8 mouse cellular contexts compared by ENCODE assay signal in genomic region chr19:6855225-6856031, GRCm38 (mm10). TPM values are rescaled to one million over a fixed set of nuclear protein-coding genes. Genes with fewer than 3 reads are reported as not detected.
DNase-seq lines count a peak whose midpoint lies in the region; ATAC-seq and TF ChIP-seq lines count a peak whose summit lies in the region.

No protein-coding gene starts in this region.

- H3K9me3 ChIP-seq in heart, embryonic 13.5 days, result no peaks in the 10 kb centered on the region
- no peaks in the 10 kb centered on the region for H3K9me3 ChIP-seq in limb, embryonic 12.5 days
- no peaks in the 10 kb centered on the region for H3K9me3 ChIP-seq in midbrain, embryonic 16.5 days (replicated peaks; ENCODE audit: control insufficient read depth, low read length, poor library complexity, severe bottlenecking)

- H3K4me2 ChIP-seq in heart, embryonic 13.5 days, result peak overlapping the region; percentile 70
- peak overlapping the region; percentile 53 for H3K4me2 ChIP-seq in limb, embryonic 12.5 days
- H3K4me2 ChIP-seq in midbrain, embryonic 16.5 days (ENCODE audit: low read length), result peak overlapping the region; percentile 44

- no peak for TF ChIP-seq CTCF in heart, adult 2 months (IDR thresholded peaks at IDR 0.05)

- H3K4me1 ChIP-seq in heart, adult 2 months (ENCODE audit: control insufficient read depth, insufficient read depth, low read length), result 0 out of 2 replicates have a peak, but pooled peaks cover 2% of the 10 kb centered on the region
- peaks cover 15% of the 10 kb centered on the region for H3K4me1 ChIP-seq in heart, embryonic 13.5 days
- H3K4me1 ChIP-seq in limb, embryonic 12.5 days (replicated peaks), result peaks cover 12% of the 10 kb centered on the region
- peaks cover 9% of the 10 kb centered on the region for H3K4me1 ChIP-seq in midbrain, embryonic 16.5 days (ENCODE audit: control insufficient read depth, insufficient read depth, low read length)

- DNase-seq in heart, adult 2 months, result peak in 1 of 2 experiments; percentile 34
- no peak for DNase-seq in heart, adult 18-20 months
- peak; percentile 86 for DNase-seq in embryo, embryonic 10 days (ENCODE audit: low spot score)
- no peak for DNase-seq in right cerebral cortex, postnatal 14 days
- no peak for DNase-seq in right cerebral cortex, postnatal 4 days

- WGBS in heart, adult 2 months, result 18% methylated on average over 38 of the region's 38 CpGs
- 7% methylated on average over 38 of the region's 38 CpGs for WGBS in heart, embryonic 13.5 days
- WGBS in limb, embryonic 12.5 days, result 6% methylated on average over 38 of the region's 38 CpGs
- WGBS in midbrain, embryonic 16.5 days, result 9% methylated on average over 37 of the region's 38 CpGs

- no peaks in the 10 kb centered on the region for H3K27me3 ChIP-seq in heart, adult 2 months (ENCODE audit: control insufficient read depth, insufficient read depth, low read length)
- H3K27me3 ChIP-seq in heart, embryonic 13.5 days (replicated peaks), result peaks cover 53% of the 10 kb centered on the region
- peaks cover 50% of the 10 kb centered on the region for H3K27me3 ChIP-seq in limb, embryonic 12.5 days
- H3K27me3 ChIP-seq in midbrain, embryonic 16.5 days (ENCODE audit: control insufficient read depth, insufficient read depth, low read depth, low read length), result peaks cover 5% of the 10 kb centered on the region; the same call in 1 of the 2 replicates

- TF ChIP-seq POLR2A in heart, adult 2 months (IDR thresholded peaks at IDR 0.05; ENCODE audit: insufficient read depth, low read depth, low read length), result no peak

- H3K36me3 ChIP-seq in heart, adult 2 months (ENCODE audit: control insufficient read depth, insufficient read depth, low read length), result no peaks in the 10 kb centered on the region
- H3K36me3 ChIP-seq in heart, embryonic 13.5 days, result no peaks in the 10 kb centered on the region
- no peaks in the 10 kb centered on the region for H3K36me3 ChIP-seq in limb, embryonic 12.5 days
- no peaks in the 10 kb centered on the region for H3K36me3 ChIP-seq in midbrain, embryonic 16.5 days (ENCODE audit: control insufficient read depth, insufficient read depth, low read length)

- 0 out of 2 replicates have a peak, but pooled peaks have one; percentile 20 for ATAC-seq in heart, embryonic 13.5 days (ENCODE audit: extremely low read depth, insufficient number of reproducible peaks, low FRiP score, low TSS enrichment)
- ATAC-seq in limb, embryonic 12.5 days (ENCODE audit: insufficient number of reproducible peaks, insufficient read depth, low FRiP score, low TSS enrichment, low read depth), result peak; percentile 45; the same call in 1 of the 2 replicates
- ATAC-seq in midbrain, embryonic 16.5 days, result no peak; the same call in 1 of the 2 replicates

- no peak for TF ChIP-seq EP300 in heart, adult 2 months (IDR thresholded peaks at IDR 0.05; ENCODE audit: insufficient read depth, low read depth, low read length)

- no peaks in the 10 kb centered on the region for H3K79me2 ChIP-seq in heart, adult 2 months (replicated peaks; ENCODE audit: control insufficient read depth, insufficient read depth, low read length)

- H3K4me3 ChIP-seq in heart, adult 2 months, result peak overlapping the region; percentile 18; the same call in 1 of the 2 replicates
- peak overlapping the region; percentile 42 for H3K4me3 ChIP-seq in heart, embryonic 13.5 days
- peak overlapping the region; percentile 26 for H3K4me3 ChIP-seq in limb, embryonic 12.5 days (replicated peaks)
- peak overlapping the region; percentile 14 for H3K4me3 ChIP-seq in midbrain, embryonic 16.5 days (ENCODE audit: low read depth, low read length)

- H3K27ac ChIP-seq in heart, adult 2 months, result no peak overlapping the region
- no peak overlapping the region for H3K27ac ChIP-seq in heart, embryonic 13.5 days (replicated peaks)
- H3K27ac ChIP-seq in limb, embryonic 12.5 days, result no peak overlapping the region
- no peak overlapping the region for H3K27ac ChIP-seq in midbrain, embryonic 16.5 days (ENCODE audit: low read length)

- intact Hi-C loops in heart, adult 2 months (cut with DNase I), result no loop called here

- peak overlapping the region; percentile 46 for H3K9ac ChIP-seq in heart, adult 2 months (ENCODE audit: low read depth, low read length)
- peak overlapping the region; percentile 74 for H3K9ac ChIP-seq in heart, embryonic 13.5 days
- no peak overlapping the region for H3K9ac ChIP-seq in limb, embryonic 12.5 days (replicated peaks)
- 0 out of 2 replicates have a peak overlapping the region, but pooled peaks have one; percentile 23 for H3K9ac ChIP-seq in midbrain, embryonic 16.5 days (ENCODE audit: low read depth, low read length)

RNA-seq across cellular contexts. Expression of gene Ccdc88b, which starts 2.6 kb away (rescaled TPM):
- total RNA-seq in heart, adult 2 months (2021), result 1 to 10 TPM in 1 of 2 experiments, under 1 TPM in 1; 0.86 to 1.0 TPM
- 0.94 and 1.8 TPM in 2 replicates for polyA plus RNA-seq in heart, adult 2 months (2012; rRNA removed)
- total RNA-seq in heart, adult 18-20 months (2021), result 1 to 10 TPM in 1 of 2 experiments, under 1 TPM in 1; 0.79 to 2.2 TPM
- polyA plus RNA-seq in heart, embryonic 13.5 days (2015; fragmentation: Nextera tagmentation; extraction: Ambion mirVana), result 0.39 and 1.3 TPM in 2 replicates
- polyA plus RNA-seq in limb, embryonic 12.5 days (2016; fragmentation: Nextera tagmentation; extraction: Ambion mirVana), result 0.33 and 0.51 TPM in 2 replicates
- 0.27 and 0.55 TPM in 2 replicates for polyA plus RNA-seq in midbrain, embryonic 16.5 days (2015; fragmentation: Nextera tagmentation; extraction: Ambion mirVana)

RNA-seq across cellular contexts. Expression of gene Rps6ka4, which starts 15.0 kb away (rescaled TPM):
- 10 to 100 TPM; 15.9 to 17.9 TPM for total RNA-seq in heart, adult 2 months (2021)
- polyA plus RNA-seq in heart, adult 2 months (2012; rRNA removed), result 11.8 and 12.9 TPM in 2 replicates
- 10 to 100 TPM; 17.0 to 17.3 TPM for total RNA-seq in heart, adult 18-20 months (2021)
- 14.1 and 15.4 TPM in 2 replicates for polyA plus RNA-seq in heart, embryonic 13.5 days (2015; fragmentation: Nextera tagmentation; extraction: Ambion mirVana)
- 11.3 and 13.4 TPM in 2 replicates for polyA plus RNA-seq in limb, embryonic 12.5 days (2016; fragmentation: Nextera tagmentation; extraction: Ambion mirVana)
- polyA plus RNA-seq in midbrain, embryonic 16.5 days (2015; fragmentation: Nextera tagmentation; extraction: Ambion mirVana), result 10.1 and 14.6 TPM in 2 replicates

RNA-seq across cellular contexts. Expression of gene Trmt112, which starts 54.1 kb away (rescaled TPM):
- 10 to 100 TPM; 32.0 to 38.5 TPM for total RNA-seq in heart, adult 2 months (2021)
- polyA plus RNA-seq in heart, adult 2 months (2012; rRNA removed), result 67.9 and 71.5 TPM in 2 replicates
- total RNA-seq in heart, adult 18-20 months (2021), result 10 to 100 TPM; 37.7 to 39.3 TPM
- polyA plus RNA-seq in heart, embryonic 13.5 days (2015; fragmentation: Nextera tagmentation; extraction: Ambion mirVana), result 79.1 and 93.8 TPM in 2 replicates
- polyA plus RNA-seq in limb, embryonic 12.5 days (2016; fragmentation: Nextera tagmentation; extraction: Ambion mirVana), result 165 and 167 TPM in 2 replicates
- 95.3 and 107 TPM in 2 replicates for polyA plus RNA-seq in midbrain, embryonic 16.5 days (2015; fragmentation: Nextera tagmentation; extraction: Ambion mirVana)

RNA-seq across cellular contexts. Expression of gene Prdx5, which starts 54.5 kb away (rescaled TPM):
- 100 to 1,000 TPM; 651 to 766 TPM for total RNA-seq in heart, adult 2 months (2021)
- 411 and 490 TPM in 2 replicates for polyA plus RNA-seq in heart, adult 2 months (2012; rRNA removed)
- total RNA-seq in heart, adult 18-20 months (2021), result 100 to 1,000 TPM; 763 to 838 TPM
- polyA plus RNA-seq in heart, embryonic 13.5 days (2015; fragmentation: Nextera tagmentation; extraction: Ambion mirVana), result 217 and 232 TPM in 2 replicates
- polyA plus RNA-seq in limb, embryonic 12.5 days (2016; fragmentation: Nextera tagmentation; extraction: Ambion mirVana), result 158 and 164 TPM in 2 replicates
- polyA plus RNA-seq in midbrain, embryonic 16.5 days (2015; fragmentation: Nextera tagmentation; extraction: Ambion mirVana), result 353 and 382 TPM in 2 replicates
